Mouse (Mus musculus) large intestine, adult 2 months (tissue): ENCODE measurements around the gene Pip5k1b. TPM values are rescaled to one million over a fixed set of nuclear protein-coding genes. Genes with fewer than 3 reads are reported as not detected.

Experiments used
- DNase-seq: peaks from one replicate; pipeline ENCODE4 v3.0.0-alpha.2; 2012; ENCODE audit warnings: low read depth, low spot score
- WGBS: fragments of 180-500 bp; shearing (Covaris S2); methylation state at CpG from one replicate; pipeline ENCODE4 v1.1.7; 2018; 5-methylcytosine and 5-hydroxymethylcytosine counted together
- polyA plus RNA-seq: library from polyadenylated mRNA; depleted of rRNA; stranded (reverse); fragments of >200 nt; gene quantifications from 2 replicates; pipeline ENCODE4 v1.2.3, GENCODE M21; 2012

The Pip5k1b gene
- polyA plus RNA-seq, 1 experiment = 31.2 TPM

DNA sequence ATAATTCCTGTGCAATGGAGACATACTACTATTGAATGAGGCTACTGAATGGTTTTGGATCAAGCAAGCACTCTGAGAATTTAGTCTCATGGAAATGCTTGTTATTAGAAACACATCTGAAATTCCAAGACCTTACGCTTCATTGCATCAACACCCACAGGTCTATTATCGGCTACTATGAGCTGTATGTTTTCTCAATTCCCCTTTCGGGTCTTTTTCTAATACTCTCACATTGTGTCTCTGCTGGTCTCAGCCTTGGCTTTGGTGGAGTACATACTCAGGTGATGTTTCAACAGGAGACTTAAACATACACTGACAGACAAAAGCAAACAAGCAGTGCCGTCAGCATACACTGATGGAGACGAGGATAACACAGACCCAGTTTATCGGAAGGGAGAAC lies 187.3 kb downstream of the Pip5k1b start:
- DNase-seq = no peak
- WGBS = 89% methylated on average over 6 of the region's 6 CpGs

DNA sequence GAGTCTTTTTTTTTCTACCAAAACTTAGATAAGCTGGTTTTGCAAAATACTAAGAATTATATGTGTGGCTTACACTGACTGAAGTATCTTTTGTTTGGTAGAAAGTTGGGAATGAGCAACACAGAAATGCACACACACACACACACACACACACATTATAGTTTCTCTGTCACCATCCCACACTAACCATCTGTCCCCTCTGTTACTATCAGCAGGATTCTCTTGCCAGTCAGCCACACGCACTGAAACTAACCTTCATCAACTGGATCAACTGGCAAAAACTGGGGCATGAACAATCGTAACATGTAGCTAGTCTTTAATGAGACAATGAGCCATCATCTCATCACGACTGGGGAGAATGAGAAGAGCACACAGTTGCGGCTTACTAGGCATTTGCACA lies 187.9 kb downstream of the Pip5k1b start:
- 84% methylated on average over 4 of the region's 4 CpGs for WGBS

DNA sequence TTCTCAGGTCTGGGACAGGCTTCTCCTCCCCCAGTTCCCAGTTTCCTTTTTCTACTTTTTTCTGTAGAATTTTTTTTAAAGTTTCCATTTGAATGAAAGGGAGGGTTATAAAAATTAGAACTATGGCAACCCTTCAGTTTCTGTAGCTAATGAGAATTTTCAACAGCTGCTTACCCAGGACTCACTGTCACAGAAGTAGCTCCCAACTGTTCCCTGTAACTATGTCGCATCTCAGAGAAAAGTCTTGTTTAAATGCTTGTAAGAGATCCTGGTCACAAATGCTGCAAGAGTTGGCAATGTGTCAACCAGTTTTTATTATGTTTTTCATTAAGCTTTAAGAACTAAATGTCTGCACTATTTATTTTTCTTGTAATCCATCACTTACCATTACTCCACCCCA lies 188.9 kb downstream of the Pip5k1b start:
- no peak for DNase-seq

More for the DNA sequence above, 187.9 kb downstream of the Pip5k1b start:
- no peak for DNase-seq

DNA sequence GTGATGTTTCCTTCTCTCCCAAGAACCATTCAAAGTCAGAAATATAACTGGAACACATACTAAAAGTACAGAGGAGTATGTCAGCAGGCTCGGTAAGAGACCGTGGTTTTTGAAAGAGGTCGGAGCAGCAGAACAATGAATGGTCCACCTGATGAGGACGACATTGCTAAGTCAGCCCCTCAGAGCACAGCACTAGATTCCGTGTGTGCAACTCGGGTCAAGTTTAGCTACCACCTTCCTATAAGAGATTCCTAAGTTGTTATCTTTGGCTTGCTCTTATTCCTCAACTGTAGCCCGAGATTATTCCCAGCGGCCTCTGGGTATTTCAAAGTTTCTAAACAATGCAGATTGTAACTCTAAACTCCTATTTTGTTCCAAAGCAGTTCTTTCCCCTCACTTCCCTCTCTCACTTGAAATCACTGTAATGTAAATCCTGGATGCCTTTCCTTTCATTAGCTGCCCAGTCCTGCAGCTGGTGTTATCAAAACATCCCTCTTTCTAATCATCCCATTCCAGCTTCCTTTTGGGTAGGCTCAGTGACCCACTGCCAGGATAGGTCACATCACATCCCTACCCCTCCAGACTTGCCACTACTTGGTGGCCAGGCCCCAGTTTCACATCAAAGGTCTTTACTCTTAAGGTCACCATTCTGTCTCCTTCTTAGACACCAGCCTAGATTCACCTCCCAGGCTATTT lies 192.9 kb downstream of the Pip5k1b start:
- 82% methylated on average over 8 of the region's 8 CpGs for WGBS
- DNase-seq = no peak

More for the DNA sequence above, 188.9 kb downstream of the Pip5k1b start:
- 76% methylated on average over 1 of the region's 1 CpGs for WGBS

DNA sequence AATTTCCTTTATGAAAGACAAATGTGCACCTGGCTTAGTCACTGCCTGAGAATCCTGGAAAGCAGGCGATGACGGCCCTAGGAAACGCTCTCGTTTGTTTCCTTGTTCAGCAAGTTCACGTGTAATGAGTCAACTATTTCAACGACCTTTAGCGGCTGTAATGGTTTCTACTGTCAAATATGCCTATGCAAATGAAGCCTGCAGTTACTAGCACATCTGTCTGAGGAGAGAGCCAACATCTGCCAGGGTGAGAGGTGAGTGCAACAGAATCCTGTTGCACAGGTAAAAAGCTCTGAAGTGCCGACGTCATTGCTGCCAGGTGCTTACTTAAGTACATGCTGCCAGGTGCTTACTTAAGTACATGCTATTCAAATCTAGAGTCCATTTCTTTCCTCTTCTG lies 196.4 kb downstream of the Pip5k1b start:
- peak; percentile 28 for DNase-seq
- WGBS = 29% methylated on average over 9 of the region's 9 CpGs

DNA sequence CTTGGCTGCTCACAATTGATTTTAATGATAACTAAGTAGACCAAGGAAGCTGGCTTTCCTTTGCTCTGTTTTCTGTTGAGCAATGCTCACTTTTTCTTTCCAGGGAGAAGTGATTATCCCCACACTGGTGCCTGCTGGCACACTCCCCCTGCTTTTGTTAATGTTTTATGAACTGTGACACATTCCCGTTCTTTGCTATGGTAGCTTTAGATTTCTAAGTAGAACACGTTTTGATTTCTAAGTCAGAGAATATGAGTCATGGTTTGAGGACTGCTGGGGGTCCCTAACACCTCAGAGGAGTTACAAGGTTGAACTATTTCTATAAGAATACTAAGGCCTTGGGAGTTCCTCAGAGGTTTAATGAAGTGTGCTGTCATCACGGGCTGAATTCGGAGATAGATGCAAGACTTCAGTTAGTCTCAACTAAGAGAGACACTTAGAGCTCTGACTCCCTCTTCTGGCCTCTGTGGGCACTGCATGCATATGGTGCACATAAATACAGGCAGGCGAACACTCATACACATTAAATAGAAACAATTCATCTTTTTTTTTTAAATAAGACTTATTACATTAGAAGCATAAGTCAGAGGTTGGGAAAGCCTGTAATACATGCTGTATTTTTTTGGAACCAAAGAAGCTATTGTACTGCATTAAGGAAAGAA lies 203.2 kb downstream of the Pip5k1b start:
- WGBS = 85% methylated on average over 5 of the region's 5 CpGs
- no peak for DNase-seq

DNA sequence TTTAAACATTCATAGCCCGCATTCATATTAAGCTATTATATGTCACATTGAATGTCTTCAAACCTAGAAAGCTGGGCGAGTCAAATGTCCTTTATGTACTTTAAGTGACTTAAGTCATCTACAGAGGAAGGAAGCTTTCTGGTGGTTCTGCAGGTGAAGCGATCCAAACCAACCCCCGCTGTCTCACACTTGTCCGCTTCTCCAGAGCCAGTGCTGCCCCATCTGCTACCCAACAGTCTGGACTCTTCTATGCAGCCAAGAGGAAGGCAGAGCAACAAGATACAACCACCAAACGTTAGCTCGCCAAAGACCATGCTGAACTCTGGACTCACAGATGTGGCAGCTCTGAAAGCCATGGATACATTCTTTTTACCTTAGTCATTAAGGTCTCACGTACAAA lies 211.2 kb downstream of the Pip5k1b start:
- 83% methylated on average over 8 of the region's 8 CpGs for WGBS
- DNase-seq = no peak

DNA sequence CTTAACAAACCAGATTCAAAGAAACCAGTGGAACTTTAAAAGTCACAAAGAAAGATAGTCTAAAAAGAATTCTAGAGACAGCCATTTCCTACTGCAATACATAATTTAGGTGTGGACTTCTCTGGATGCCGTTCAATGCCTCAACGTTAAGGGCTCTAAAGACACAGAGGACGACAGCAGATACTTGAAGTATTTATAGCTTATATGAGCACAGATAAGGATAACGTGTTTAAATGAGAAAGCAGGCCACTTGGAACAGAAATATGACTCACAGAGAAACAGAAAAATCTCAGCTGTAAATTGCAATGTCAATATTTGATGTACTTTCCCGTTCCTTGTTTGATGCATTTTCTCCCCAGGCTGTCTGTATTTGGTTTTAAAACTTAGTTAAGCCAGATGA lies 212.9 kb downstream of the Pip5k1b start:
- no peak for DNase-seq
- WGBS = 11% methylated on average over 5 of the region's 5 CpGs

DNA sequence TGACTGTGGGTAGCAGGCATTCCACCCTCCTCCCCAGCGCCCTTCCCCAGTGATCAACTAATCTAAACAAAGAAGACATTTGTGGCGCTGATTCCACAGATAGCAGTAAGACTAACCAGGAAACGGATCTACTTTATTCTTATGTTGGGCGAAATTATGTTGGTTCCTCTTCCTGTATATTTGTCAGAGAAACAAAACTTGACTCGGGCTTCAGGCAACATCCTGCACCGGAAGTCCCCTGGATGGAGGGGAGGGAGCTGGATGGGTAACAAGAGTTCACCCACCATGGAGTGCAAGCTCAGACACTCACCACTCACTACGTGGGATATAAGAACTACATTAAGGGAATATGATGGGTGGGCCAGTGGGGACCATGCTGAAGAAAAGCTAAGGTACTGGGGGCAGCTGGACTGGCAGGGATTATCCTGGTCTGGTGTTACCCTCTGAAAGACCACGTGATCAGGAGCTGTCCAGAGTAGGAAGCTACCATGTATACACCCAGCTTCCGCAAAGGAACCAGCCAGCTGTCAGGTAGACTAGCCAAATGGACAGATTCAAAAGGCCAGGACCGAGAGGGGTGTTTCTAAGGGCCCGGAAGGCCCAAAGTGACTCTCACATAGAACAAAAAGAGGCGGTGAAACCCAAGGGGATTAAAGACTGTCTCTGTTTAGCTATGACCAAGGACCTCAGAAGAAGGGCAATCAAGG lies 219.1 kb downstream of the Pip5k1b start:
- no peak for DNase-seq
- WGBS = 53% methylated on average over 12 of the region's 12 CpGs

DNA sequence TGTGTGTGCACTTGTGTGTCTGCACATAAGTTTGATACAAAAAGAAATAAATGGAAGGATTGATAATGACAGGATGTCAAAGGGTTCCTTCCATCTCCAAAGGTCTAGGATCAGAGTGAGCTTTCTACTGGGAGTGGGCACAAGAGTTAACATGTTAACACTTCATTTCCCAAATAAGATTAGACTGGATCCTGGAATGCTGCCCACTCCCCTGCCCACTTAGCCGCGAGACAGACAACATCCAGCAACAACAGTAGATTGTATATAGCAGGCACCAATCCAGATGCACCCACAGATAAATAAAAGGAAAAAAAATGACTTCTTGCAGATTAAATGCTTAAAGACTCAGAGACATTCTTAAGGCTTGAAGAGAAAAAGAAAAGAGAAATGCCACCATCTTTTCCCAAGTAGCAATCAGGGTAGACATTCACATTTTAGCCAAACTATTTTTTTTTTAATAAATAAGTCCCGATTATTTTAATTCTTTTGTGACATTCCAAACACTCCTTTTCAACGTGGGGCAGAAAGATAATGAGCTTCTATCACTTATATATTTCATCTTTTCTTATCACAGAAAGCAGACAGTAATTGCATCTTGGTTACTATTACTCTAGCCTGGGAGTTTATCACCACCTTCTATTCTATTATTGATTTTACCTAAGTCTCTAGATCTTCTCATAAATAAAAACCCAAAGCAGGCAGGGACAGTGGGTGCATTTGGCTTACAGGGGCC lies 219.9 kb downstream of the Pip5k1b start:
- DNase-seq = no peak
- WGBS = 62% methylated on average over 4 of the region's 4 CpGs

DNA sequence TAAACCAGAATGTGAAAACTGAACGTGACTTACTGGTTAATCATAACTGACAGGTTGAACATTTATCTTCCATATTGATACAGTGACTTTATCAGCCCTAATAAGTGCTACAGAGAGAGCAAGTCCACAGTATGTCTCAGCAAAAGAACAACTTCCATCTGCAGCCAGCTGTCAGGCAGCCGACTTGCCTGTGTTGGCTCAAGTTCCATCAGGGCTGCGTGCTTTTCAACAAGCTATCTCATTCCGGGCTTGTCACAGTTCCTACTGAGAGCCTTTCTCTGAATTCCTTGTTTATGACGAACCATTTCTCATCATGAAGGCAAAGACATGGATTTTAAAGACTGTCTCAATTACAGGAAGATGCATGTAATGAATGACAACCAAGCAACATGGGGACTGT lies 222.7 kb downstream of the Pip5k1b start:
- 76% methylated on average over 5 of the region's 5 CpGs for WGBS
- DNase-seq = no peak

DNA sequence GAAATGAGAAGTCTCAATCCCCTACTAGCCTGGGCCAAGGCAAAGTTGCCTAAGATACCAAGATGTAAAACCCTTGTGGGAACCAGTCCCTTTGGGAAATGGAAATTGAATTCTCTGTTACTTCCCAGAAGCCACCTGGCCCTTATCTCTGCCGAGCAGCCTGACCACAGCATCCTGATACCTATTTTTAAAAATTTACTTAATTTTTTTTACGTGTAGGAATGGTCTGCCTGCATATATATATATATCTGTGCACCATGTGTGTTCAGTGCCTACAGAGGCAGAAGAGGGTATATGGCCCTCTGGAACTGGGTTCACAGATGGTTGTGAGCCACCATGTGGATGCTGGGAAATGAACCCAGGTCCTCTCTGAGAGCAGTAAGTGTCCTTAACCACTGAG lies 224.4 kb downstream of the Pip5k1b start:
- no peak for DNase-seq
- 78% methylated on average over 2 of the region's 2 CpGs for WGBS

DNA sequence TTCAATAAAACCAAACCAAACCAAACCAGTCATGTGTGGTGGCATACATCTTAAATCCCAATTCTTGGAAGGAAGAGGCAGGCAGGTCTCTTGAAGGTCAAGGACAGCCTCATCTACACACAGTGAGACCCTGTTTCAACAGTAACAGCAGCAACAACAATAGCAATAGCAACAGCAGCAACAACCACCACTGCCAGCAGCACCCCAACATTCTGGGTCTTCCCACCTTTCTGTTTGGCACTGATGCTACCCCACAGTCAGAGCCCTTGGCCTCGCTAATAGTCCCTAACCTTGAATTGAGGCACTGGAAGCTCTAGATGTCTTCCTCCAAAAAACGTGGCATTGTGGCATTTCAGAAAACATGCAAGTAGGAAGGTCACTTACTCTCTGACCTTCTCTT lies 225.3 kb downstream of the Pip5k1b start:
- WGBS = 70% methylated on average over 2 of the region's 2 CpGs
- no peak for DNase-seq

DNA sequence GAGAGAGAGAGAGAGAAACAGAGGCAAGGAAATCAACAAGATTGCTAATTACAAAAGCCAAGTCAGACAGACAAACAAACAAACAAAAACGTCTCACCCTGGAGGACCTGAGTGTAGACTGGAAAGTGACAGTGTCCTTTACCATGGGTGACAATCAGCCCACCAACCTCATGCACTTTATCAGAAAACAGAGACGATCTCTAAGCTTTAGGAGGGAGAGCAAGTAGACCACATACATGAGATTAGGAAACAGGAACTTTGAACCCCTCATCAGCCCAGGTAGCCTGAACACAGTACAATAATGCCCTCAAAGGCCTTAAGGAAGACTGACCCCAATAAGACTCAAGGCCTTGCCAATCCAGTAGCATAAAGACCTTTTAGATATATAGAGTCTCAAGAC lies 227.8 kb downstream of the Pip5k1b start:
- WGBS = 58% methylated on average over 2 of the region's 2 CpGs
- DNase-seq = no peak

DNA sequence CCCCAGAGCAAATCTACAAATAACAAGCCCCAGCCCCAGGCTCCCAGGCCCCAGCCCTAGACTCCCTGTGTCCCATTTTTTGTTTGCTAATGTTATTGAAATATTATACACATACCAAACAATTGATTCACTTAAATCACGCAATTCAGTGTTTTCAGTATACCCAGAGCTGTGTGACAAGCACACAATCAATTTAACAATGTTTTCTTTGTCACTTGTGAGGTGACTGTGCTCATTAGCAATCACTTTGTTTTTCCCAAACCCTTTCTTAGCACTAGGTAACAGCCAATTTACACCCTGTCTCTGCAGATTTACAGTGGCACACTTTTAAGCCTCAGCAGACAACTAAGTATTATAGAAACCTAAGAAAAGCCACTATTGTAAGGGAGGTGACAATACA lies 228.7 kb downstream of the Pip5k1b start:
- DNase-seq = no peak
- WGBS = 36% methylated on average over 1 of the region's 1 CpGs

DNA sequence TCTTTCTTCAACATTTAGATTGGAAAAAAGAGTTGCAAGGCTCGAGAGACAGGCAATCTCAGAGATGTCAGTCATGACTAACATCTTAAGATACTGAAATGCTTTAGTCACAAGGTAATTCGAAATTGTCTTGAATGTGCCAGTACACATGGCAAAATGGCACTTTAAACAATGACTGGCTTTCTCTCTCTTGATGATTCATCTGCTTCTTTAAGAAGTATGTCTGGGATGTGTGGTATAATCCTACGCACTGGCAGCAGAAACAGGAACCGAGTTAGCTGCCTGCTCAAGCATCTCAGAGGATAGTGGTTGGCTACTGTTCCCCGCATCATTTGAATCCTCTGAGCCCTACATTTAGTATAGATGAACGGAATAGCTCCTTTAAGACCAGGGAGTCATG lies 230.0 kb downstream of the Pip5k1b start:
- WGBS = 71% methylated on average over 6 of the region's 6 CpGs
- no peak for DNase-seq

DNA sequence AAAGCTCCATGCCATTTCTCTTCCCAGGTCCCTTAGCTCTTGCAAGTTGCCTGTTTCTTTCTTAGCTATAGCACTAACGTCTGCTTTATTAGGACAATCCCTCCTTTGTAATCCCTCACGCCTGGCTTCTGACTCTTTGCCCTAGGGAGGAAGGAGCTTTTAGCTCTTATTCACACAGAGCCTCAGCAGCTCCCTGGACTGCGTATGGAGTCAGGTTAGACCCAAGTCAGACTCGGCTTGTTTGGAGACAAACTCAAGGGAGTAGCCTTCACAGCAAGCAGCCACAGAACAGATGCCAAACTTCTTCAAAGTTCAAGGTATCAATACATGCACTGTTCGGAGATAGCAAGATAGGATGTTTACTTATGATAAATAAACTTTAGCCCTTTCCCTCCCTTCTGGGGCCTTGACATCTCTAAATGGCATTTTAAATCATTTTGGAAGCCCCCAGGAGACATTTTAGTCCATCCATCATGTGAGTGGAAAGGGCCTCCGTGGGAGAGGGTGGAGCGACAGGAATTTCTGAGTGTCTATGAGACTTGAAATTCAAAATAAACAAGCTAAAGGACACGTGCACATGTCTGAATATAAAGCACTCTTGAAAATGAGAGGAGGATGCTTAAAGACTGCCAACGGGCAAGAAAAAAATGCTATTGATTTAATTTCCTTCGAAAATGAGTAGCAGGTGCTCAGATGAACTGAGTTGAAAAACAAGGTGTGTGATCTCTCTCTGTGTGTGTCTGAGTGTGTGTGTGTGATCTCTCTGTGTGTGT lies 231.6 kb downstream of the Pip5k1b start:
- WGBS = 27% methylated on average over 10 of the region's 10 CpGs
- no peak for DNase-seq

DNA sequence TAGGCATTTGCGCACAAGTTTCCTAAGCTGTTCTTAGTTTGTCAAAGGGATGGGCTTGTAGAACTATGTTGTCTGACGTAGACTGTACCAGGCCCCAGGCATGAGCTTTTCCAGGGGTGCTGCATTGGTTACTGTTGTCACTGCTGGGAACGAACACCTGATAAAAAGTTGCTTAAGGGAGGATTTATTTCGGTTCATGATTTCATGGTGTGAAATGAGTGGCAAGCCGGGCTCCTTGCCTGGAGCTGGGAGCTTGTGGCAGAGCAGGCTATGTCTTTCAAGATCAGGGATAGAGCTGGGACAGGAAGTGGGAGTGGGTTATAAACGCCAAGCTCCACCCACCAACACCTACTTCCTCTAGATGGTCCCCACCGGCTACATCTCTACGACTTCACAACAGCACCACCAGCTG lies 233.8 kb downstream of the Pip5k1b start:
- WGBS = 84% methylated on average over 8 of the region's 8 CpGs
- DNase-seq = no peak

DNA sequence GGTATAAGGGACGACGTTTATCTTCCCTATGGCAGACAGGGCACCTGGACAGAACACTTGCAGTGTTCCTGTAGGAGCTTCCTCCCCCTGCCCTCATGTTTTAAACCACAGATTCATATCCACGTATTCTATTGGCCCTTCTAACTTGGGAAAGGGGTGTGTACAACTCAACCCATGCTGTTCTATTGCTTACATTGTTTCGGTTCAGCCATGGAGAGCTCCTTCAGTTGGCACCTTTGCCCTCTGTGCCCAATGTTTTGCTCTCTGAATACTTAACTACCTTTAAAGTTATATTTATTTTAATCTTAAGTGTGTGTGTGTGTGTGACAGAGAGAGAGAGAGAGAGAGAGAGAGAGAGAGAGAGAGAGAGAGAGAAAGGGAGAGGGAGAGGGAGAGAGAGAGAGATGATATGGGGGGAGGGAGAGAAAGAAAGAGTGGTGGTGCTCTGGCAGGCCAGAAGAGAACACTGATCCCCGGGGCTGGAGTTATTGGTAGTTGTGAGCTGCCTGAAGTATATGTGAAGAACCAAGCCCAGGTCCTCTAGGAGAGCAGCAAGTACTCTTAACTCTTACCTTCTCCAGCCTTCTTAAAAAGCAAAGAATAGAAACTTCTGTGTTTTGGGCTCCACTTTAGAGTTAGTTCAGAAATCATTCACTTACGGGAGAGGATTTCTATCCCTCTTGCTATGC lies 234.3 kb downstream of the Pip5k1b start:
- no peak for DNase-seq
- 53% methylated on average over 6 of the region's 6 CpGs for WGBS
